Mouse (Mus musculus) liver, postnatal 0 days (tissue): ENCODE measurements around the gene Atp2a3. TPM values are rescaled to one million over a fixed set of nuclear protein-coding genes. Genes with fewer than 3 reads are reported as not detected.
A peak's percentile ranks its signal among the peaks of the same experiment; 100 is the strongest.

Experiments used
- ATAC-seq: fragments of 200-750 bp; cut with Nextera tagmentation; 2 replicates; pipeline ENCODE4 v1.8.0; 2017; ENCODE audit warnings: mild to moderate bottlenecking, moderate library complexity
- DNase-seq: peaks from one replicate; pipeline ENCODE4 v3.0.0-alpha.2; 2016
- H3K27ac ChIP-seq: fragments of 300-500 bp; sonication (generic); 2 replicates; pipeline ENCODE4 v1.5.1; 2014; ENCODE audit warnings: antibody characterized with exemption, moderate library complexity, mild to moderate bottlenecking, low read depth
- H3K27me3 ChIP-seq: fragments of 300-500 bp; sonication (generic); 2 replicates; pipeline ENCODE4 v1.6.1; 2014; ENCODE audit warnings: low read length, control low read depth, mixed read lengths; ENCODE audit not compliant: insufficient read depth
- H3K36me3 ChIP-seq: fragments of 300-500 bp; sonication (generic); replicated peaks from 2 replicates; pipeline ENCODE4 v1.6.1; 2014; ENCODE audit warnings: mild to moderate bottlenecking, control low read depth, low read length, moderate library complexity, mixed read lengths; ENCODE audit not compliant: insufficient read depth
- H3K4me1 ChIP-seq: fragments of 300-500 bp; sonication (generic); 2 replicates; pipeline ENCODE4 v1.6.1; 2014; ENCODE audit warnings: antibody characterized with exemption, mild to moderate bottlenecking, control low read depth; ENCODE audit not compliant: insufficient read depth
- H3K4me2 ChIP-seq: fragments of 300-500 bp; sonication (generic); 2 replicates; pipeline ENCODE4 v1.6.1; 2014; ENCODE audit warnings: low read depth, mild to moderate bottlenecking, low read length, moderate library complexity, mixed read lengths
- H3K4me3 ChIP-seq: fragments of 300-500 bp; sonication (generic); 2 replicates; pipeline ENCODE4 v1.5.1; 2014; ENCODE audit warnings: low read depth, low read length
- H3K9ac ChIP-seq: fragments of 300-500 bp; sonication (generic); replicated peaks from 2 replicates; pipeline ENCODE4 v1.6.1; 2014; ENCODE audit warnings: mild to moderate bottlenecking, moderate library complexity
- H3K9me3 ChIP-seq: fragments of 300-500 bp; sonication (generic); 2 replicates; pipeline ENCODE4 v1.6.1; 2016; ENCODE audit warnings: mild to moderate bottlenecking, control low read depth, low read length, mixed read lengths
- CTCF ChIP-seq: sonication (generic); IDR thresholded peaks from 2 replicates; pipeline ENCODE4 v1.5.1; 2016; ENCODE audit warnings: antibody characterized with exemption, low read depth
- EP300 ChIP-seq: IDR thresholded peaks from 2 replicates; pipeline ENCODE4 v1.6.1; 2016; ENCODE audit warnings: antibody characterized with exemption, low read depth, mild to moderate bottlenecking
- WGBS: fragments of 180-500 bp; shearing (Covaris S2); extraction: QIAGEN DNeasy Blood & Tissue Kit; methylation state at CpG from one replicate; pipeline ENCODE4 v1.1.7; 2014; ENCODE audit not compliant: insufficient replicate concordance; 5-methylcytosine and 5-hydroxymethylcytosine counted together
- microRNA-seq: library from miRNA; unstranded; fragments of <30 nt; microRNA quantifications from one replicate; pipeline ENCODE4, GENCODE M21; 2016
- polyA plus RNA-seq: library from polyadenylated mRNA; unstranded; fragments of >200 nt; fragmentation: Nextera tagmentation; extraction: Ambion mirVana; gene quantifications from 2 replicates; pipeline ENCODE4 v1.2.1, GENCODE M21; 2015

Gene Atp2a3
- polyA plus RNA-seq, 1 experiment from 2014 or later = 14.6 TPM

GRCm38 (mm10) chr11:73036889-73037288 is 75.9 kb downstream of the Atp2a3 start:
- H3K9me3 ChIP-seq = no peaks in the 10 kb centered on the region
- no peak overlapping the region for H3K9ac ChIP-seq
- ATAC-seq = peak; percentile 12; the same call in 1 of the 2 replicates
- H3K4me3 ChIP-seq = no peak overlapping the region
- no peak overlapping the region for H3K4me2 ChIP-seq
- TF ChIP-seq EP300 = no peak
- H3K27ac ChIP-seq = no peak overlapping the region
- WGBS = 78% methylated on average over 6 of the region's 6 CpGs
- no peaks in the 10 kb centered on the region for H3K4me1 ChIP-seq
- H3K36me3 ChIP-seq = no peaks in the 10 kb centered on the region
- no peaks in the 10 kb centered on the region for H3K27me3 ChIP-seq
- DNase-seq = no peak

- WGBS = 62% methylated on average over 3 of the region's 3 CpGs
- no peak for ATAC-seq
Measured at GRCm38 (mm10) chr11:73037691-73038090, 76.7 kb downstream of the Atp2a3 start.

DNA sequence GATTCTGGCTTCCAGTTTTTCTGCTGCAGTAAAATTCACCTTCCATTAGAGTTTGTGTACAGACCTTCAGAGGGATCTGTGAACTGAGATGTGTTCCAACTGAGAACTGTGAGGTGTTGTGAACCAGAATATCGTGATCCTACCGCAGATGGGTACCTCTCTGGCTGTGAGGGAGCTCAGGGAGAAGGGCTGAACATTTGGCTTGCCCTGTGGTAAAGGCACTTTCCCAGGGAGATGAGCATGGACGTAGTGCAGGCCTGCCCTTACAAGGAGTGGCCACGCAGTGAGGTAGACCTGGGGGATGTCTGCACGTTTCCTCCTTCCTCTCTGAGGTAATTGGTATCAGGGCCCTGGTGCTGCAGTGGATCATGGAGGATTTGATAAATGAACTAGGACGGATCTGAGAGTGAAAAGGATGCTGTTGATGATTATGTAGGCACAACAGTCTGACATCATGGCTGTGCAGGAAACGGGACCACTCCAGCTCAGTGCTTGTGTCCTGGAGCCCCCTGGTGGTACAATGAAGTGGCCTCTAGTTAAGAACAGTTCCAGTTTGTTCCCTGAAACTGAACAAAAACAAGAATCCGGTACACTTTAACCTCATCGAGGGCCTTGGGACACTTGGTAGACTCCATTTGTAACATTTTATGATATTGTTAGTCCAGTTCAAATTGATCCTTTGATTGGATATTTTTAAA is 78.3 kb downstream of the Atp2a3 start:
- H3K4me3 ChIP-seq = no peak overlapping the region
- peak; percentile 61 for DNase-seq
- H3K4me2 ChIP-seq = no peak overlapping the region
- no peak overlapping the region for H3K9ac ChIP-seq
- peak; percentile 43; the same call in 1 of the 2 replicates for ATAC-seq
- TF ChIP-seq EP300 = no peak
- TF ChIP-seq CTCF = peak; percentile 83
- WGBS = 59% methylated on average over 9 of the region's 9 CpGs
- H3K4me1 ChIP-seq = no peaks in the 10 kb centered on the region
- H3K27ac ChIP-seq = no peak overlapping the region
- H3K9me3 ChIP-seq = no peaks in the 10 kb centered on the region
- no peaks in the 10 kb centered on the region for H3K27me3 ChIP-seq
- H3K36me3 ChIP-seq = no peaks in the 10 kb centered on the region

More at GRCm38 (mm10) chr11:73037691-73038090, 76.7 kb downstream of the Atp2a3 start:
- no peak for DNase-seq
- Histone ChIP-seq H3K9me3 (no peaks in the 10 kb centered on the region), H3K9ac (no peak overlapping the region), H3K4me3 (no peak overlapping the region), H3K4me1 (no peaks in the 10 kb centered on the region), H3K4me2 (no peak overlapping the region), H3K27me3 (no peaks in the 10 kb centered on the region), H3K27ac (no peak overlapping the region), H3K36me3 (no peaks in the 10 kb centered on the region)
- TF ChIP-seq EP300 = no peak
- no peak for TF ChIP-seq CTCF

Small RNA genes lying within 50 kb of the gene (microRNA-seq; reads per million reads assigned to microRNA genes)
- not detected for gene Gm44467

Other genes with a start within 250 kb of the Atp2a3 start
- 4.1 TPM in 2 replicates for gene Cyb5d2, start 165.0 kb upstream of the Atp2a3 start, polyA plus RNA-seq
- 3.0 and 3.5 TPM in 2 replicates for gene Zzef1, start 164.9 kb upstream of the Atp2a3 start, polyA plus RNA-seq
- gene P2rx1, start 37.9 kb downstream of the Atp2a3 start, polyA plus RNA-seq = 7.0 and 7.9 TPM in 2 replicates
- gene Camkk1, start 57.8 kb downstream of the Atp2a3 start, polyA plus RNA-seq = 0.76 and 0.78 TPM in 2 replicates
- gene Ncbp3, start 86.6 kb downstream of the Atp2a3 start, polyA plus RNA-seq = 2.7 TPM in 2 replicates
- gene Itgae, start 129.4 kb downstream of the Atp2a3 start, polyA plus RNA-seq = 0.24 and 0.33 TPM in 2 replicates
- 4.6 and 5.3 TPM in 2 replicates for gene Haspin, start 177.1 kb downstream of the Atp2a3 start, polyA plus RNA-seq
- gene P2rx5, start 199.3 kb downstream of the Atp2a3 start, polyA plus RNA-seq = 0.11 and 0.21 TPM in 2 replicates
- 169 and 174 TPM in 2 replicates for gene Emc6, start 215.9 kb downstream of the Atp2a3 start, polyA plus RNA-seq
- gene Tax1bp3, start 215.9 kb downstream of the Atp2a3 start, polyA plus RNA-seq = 32.7 and 35.6 TPM in 2 replicates
- gene Ctns, start 237.9 kb downstream of the Atp2a3 start, polyA plus RNA-seq = 7.3 and 8.4 TPM in 2 replicates
- 8.1 and 8.2 TPM in 2 replicates for gene Shpk, start 238.3 kb downstream of the Atp2a3 start, polyA plus RNA-seq